Mouse (Mus musculus): ENCODE measurements around the gene Mrps18c. TPM values are rescaled to one million over a fixed set of nuclear protein-coding genes. Genes with fewer than 3 reads are reported as not detected.

The Mrps18c gene
- total RNA-seq, 2 experiments from 2014 or later: 48.1 to 57.8 TPM

Other genes starting within 250 kb of the Mrps18c start
- not detected for gene Plac8, start 226.4 kb upstream of the Mrps18c start, total RNA-seq (2021)
- gene Coq2, start 123.5 kb upstream of the Mrps18c start, total RNA-seq (2021): 10 to 100 TPM; 63.3 to 64.4 TPM
- 1 to 10 TPM; 2.7 to 2.8 TPM for gene Hpse, start 78.9 kb upstream of the Mrps18c start, total RNA-seq (2021)
- gene Helq, start within 50 bp of the Mrps18c start, total RNA-seq (2021): 10 to 100 TPM; 12.8 to 19.1 TPM
- 1 to 10 TPM; 5.7 to 5.9 TPM for gene Abraxas1, start 22.3 kb downstream of the Mrps18c start, total RNA-seq (2021)
- 1 to 10 TPM; 1.4 to 1.5 TPM for gene Gpat3, start 47.1 kb downstream of the Mrps18c start, total RNA-seq (2021)

Measured in left cerebral cortex, postnatal 14 days (tissue).